Mouse (Mus musculus): Measurements from ENCODE around the gene Zfp655. TPM values are rescaled to one million over a fixed set of nuclear protein-coding genes. Genes with fewer than 3 reads are reported as not detected.

The Zfp655 gene
- total and polyA plus RNA-seq, 2 experiments: 11.8 to 29.5 TPM

DNA sequence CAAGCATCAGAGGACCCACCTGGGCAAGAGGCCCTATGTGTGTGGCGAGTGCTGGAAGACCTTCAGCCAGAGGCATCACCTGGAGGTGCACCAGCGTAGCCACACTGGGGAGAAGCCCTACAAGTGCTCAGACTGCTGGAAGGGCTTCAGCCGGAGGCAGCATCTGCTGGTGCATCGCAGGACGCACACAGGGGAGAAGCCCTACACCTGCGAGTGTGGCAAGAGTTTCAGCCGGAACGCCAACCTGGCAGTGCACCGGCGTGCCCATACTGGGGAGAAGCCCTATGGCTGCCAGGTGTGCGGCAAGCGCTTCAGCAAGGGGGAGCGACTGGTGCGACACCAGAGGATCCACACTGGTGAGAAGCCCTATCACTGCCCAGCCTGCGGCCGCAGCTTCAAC lies 59.2 kb downstream of the Zfp655 start:
- WGBS: 96% methylated on average over 16 of the region's 16 CpGs
- Histone ChIP-seq H3K27me3 (ENCODE audit: control insufficient read depth, insufficient read depth, low read length) (no peaks in the 10 kb centered on the region), H3K27ac (replicated peaks; ENCODE audit: insufficient read depth, low read depth, low read length) (no peak overlapping the region), H3K4me3 (ENCODE audit: insufficient read depth, low read depth, low read length) (no peak overlapping the region), H3K79me2 (ENCODE audit: control insufficient read depth, insufficient read depth, low read length) (no peaks in the 10 kb centered on the region), H3K9ac (ENCODE audit: low read depth, low read length) (no peak overlapping the region), H3K36me3 (ENCODE audit: control insufficient read depth, insufficient read depth, low read length) (peaks cover 40% of the 10 kb centered on the region), H3K4me1 (ENCODE audit: control insufficient read depth, insufficient read depth, low read length) (no peaks in the 10 kb centered on the region; the same call in 1 of the 2 replicates)
- DNase-seq (ENCODE audit: extremely low read depth, low read depth, low spot score): no peak
- TF ChIP-seq CTCF (IDR thresholded peaks at IDR 0.05; ENCODE audit: low read depth, low read length): no peak
- no peak for TF ChIP-seq POLR2A (IDR thresholded peaks at IDR 0.05; ENCODE audit: extremely low read depth, insufficient read depth, low read length)

DNA sequence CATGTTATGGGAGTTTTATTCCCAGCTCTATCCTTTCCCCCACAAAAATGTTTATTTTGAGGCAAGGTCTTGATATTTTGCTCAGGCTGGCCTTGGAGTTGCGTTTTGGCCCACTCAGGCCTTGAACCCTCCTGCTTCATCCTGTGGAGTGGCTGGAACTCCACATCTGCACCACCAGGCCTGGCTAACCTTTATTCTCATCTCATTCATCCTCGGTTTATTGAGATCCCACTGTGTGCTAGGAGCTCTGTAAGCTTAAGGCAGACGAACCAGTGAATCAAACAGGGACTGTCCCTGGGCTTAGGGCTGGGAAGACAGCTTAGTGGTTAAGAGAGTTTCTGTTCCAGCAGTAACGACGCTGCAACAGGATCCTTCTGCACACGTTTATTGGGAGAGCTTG lies 60.9 kb downstream of the Zfp655 start:
- no peak for DNase-seq (ENCODE audit: extremely low read depth, low read depth, low spot score)
- Histone ChIP-seq H3K9ac (ENCODE audit: low read depth, low read length) (no peak overlapping the region), H3K4me1 (ENCODE audit: control insufficient read depth, insufficient read depth, low read length) (no peaks in the 10 kb centered on the region; the same call in 1 of the 2 replicates), H3K27ac (replicated peaks; ENCODE audit: insufficient read depth, low read depth, low read length) (no peak overlapping the region), H3K4me3 (ENCODE audit: insufficient read depth, low read depth, low read length) (no peak overlapping the region), H3K79me2 (ENCODE audit: control insufficient read depth, insufficient read depth, low read length) (no peaks in the 10 kb centered on the region), H3K27me3 (ENCODE audit: control insufficient read depth, insufficient read depth, low read length) (no peaks in the 10 kb centered on the region), H3K36me3 (ENCODE audit: control insufficient read depth, insufficient read depth, low read length) (peaks cover 34% of the 10 kb centered on the region)
- WGBS: 96% methylated on average over 6 of the region's 6 CpGs
- TF ChIP-seq POLR2A (IDR thresholded peaks at IDR 0.05; ENCODE audit: extremely low read depth, insufficient read depth, low read length) (no peak), CTCF (IDR thresholded peaks at IDR 0.05; ENCODE audit: low read depth, low read length) (no peak)

Other genes starting within 250 kb of the Zfp655 start
- not detected in 2 replicates for gene Gm4871, start 199.0 kb upstream of the Zfp655 start, total RNA-seq (2014; rRNA removed)
- gene Gm4871, start 199.0 kb upstream of the Zfp655 start, polyA plus RNA-seq (2012; rRNA removed): not detected in 2 replicates
- gene 1700018F24Rik, start 188.7 kb upstream of the Zfp655 start, total RNA-seq (2014; rRNA removed): not detected in 2 replicates
- not detected in 2 replicates for gene 1700018F24Rik, start 188.7 kb upstream of the Zfp655 start, polyA plus RNA-seq (2012; rRNA removed)
- 36.0 and 47.1 TPM in 2 replicates for gene Arpc1a, start 147.9 kb upstream of the Zfp655 start, total RNA-seq (2014; rRNA removed)
- gene Arpc1a, start 147.9 kb upstream of the Zfp655 start, polyA plus RNA-seq (2012; rRNA removed): 64.7 and 66.5 TPM in 2 replicates
- not detected in 2 replicates for gene Kpna7, start 147.7 kb upstream of the Zfp655 start, total RNA-seq (2014; rRNA removed)
- gene Kpna7, start 147.7 kb upstream of the Zfp655 start, polyA plus RNA-seq (2012; rRNA removed): not detected in 2 replicates
- gene Arpc1b, start 117.5 kb upstream of the Zfp655 start, total RNA-seq (2014; rRNA removed): 30.9 and 61.0 TPM in 2 replicates
- gene Arpc1b, start 117.5 kb upstream of the Zfp655 start, polyA plus RNA-seq (2012; rRNA removed): 93.8 and 137 TPM in 2 replicates
- gene Pdap1, start 91.5 kb upstream of the Zfp655 start, total RNA-seq (2014; rRNA removed): 12.6 and 16.1 TPM in 2 replicates
- gene Pdap1, start 91.5 kb upstream of the Zfp655 start, polyA plus RNA-seq (2012; rRNA removed): 16.9 and 19.7 TPM in 2 replicates
- 57.9 and 66.4 TPM in 2 replicates for gene Bud31, start 91.4 kb upstream of the Zfp655 start, total RNA-seq (2014; rRNA removed)
- 45.5 and 45.7 TPM in 2 replicates for gene Bud31, start 91.4 kb upstream of the Zfp655 start, polyA plus RNA-seq (2012; rRNA removed)
- gene Ptcd1, start 64.6 kb upstream of the Zfp655 start, total RNA-seq (2014; rRNA removed): 7.2 and 8.3 TPM in 2 replicates
- gene Ptcd1, start 64.6 kb upstream of the Zfp655 start, polyA plus RNA-seq (2012; rRNA removed): 7.5 and 7.6 TPM in 2 replicates
- 16.4 TPM in 2 replicates for gene Cpsf4, start 64.5 kb upstream of the Zfp655 start, total RNA-seq (2014; rRNA removed)
- gene Cpsf4, start 64.5 kb upstream of the Zfp655 start, polyA plus RNA-seq (2012; rRNA removed): 16.8 and 20.2 TPM in 2 replicates
- 331 and 332 TPM in 2 replicates for gene Atp5j2, start 39.7 kb upstream of the Zfp655 start, total RNA-seq (2014; rRNA removed)
- gene Atp5j2, start 39.7 kb upstream of the Zfp655 start, polyA plus RNA-seq (2012; rRNA removed): 171 and 187 TPM in 2 replicates
- gene Zkscan14, start 29.8 kb upstream of the Zfp655 start, total RNA-seq (2014; rRNA removed): 6.8 and 8.5 TPM in 2 replicates
- 1.8 and 2.1 TPM in 2 replicates for gene Zkscan14, start 29.8 kb upstream of the Zfp655 start, polyA plus RNA-seq (2012; rRNA removed)
- gene Zkscan5, start 27.2 kb upstream of the Zfp655 start, total RNA-seq (2014; rRNA removed): 7.6 and 7.8 TPM in 2 replicates
- gene Zkscan5, start 27.2 kb upstream of the Zfp655 start, polyA plus RNA-seq (2012; rRNA removed): 4.8 and 4.9 TPM in 2 replicates
- gene Zscan25, start 48.8 kb downstream of the Zfp655 start, total RNA-seq (2014; rRNA removed): 3.0 and 3.5 TPM in 2 replicates
- gene Zscan25, start 48.8 kb downstream of the Zfp655 start, polyA plus RNA-seq (2012; rRNA removed): 6.5 and 6.7 TPM in 2 replicates
- 0.18 TPM in 1 of 2 replicates, not detected in the other for gene Cyp3a57, start 113.6 kb downstream of the Zfp655 start, total RNA-seq (2014; rRNA removed)
- gene Cyp3a57, start 113.6 kb downstream of the Zfp655 start, polyA plus RNA-seq (2012; rRNA removed): not detected in 2 replicates
- gene Cyp3a16, start 238.0 kb downstream of the Zfp655 start, total RNA-seq (2014; rRNA removed): 0.27 and 201 TPM in 2 replicates
- 1.0 and 33.3 TPM in 2 replicates for gene Cyp3a16, start 238.0 kb downstream of the Zfp655 start, polyA plus RNA-seq (2012; rRNA removed)

All from liver, adult 2 months (tissue).